Comparison of ENCODE assay signal across 13 mouse cellular contexts in genomic region chr3:146375224-146375657, GRCm38 (mm10). TPM values are rescaled to one million over a fixed set of nuclear protein-coding genes. Genes with fewer than 3 reads are reported as not detected.
DNase-seq lines count a peak whose midpoint lies in the region; ATAC-seq and TF ChIP-seq lines count a peak whose summit lies in the region.
"Had no signal": no experiment of that assay in that cellular context is flagged by ENCODE, and none has a peak within 500 bp of the region (broad histone marks: within the 10 kb centered on the region; RNA-seq: fewer than 3 reads in every experiment).

No protein-coding gene starts in this region.

- peaks cover 33% of the 10 kb centered on the region for H3K4me1 ChIP-seq in hindbrain, embryonic 10.5 days (replicated peaks)
- H3K4me1 ChIP-seq in hindbrain, embryonic 14.5 days (replicated peaks; ENCODE audit: control insufficient read depth, insufficient read depth, low read length) = peaks cover 5% of the 10 kb centered on the region; the same call in 1 of the 2 replicates
- H3K4me1 ChIP-seq in midbrain, embryonic 11.5 days (ENCODE audit: control insufficient read depth, insufficient read depth, low read length) = peaks cover 8% of the 10 kb centered on the region
- no peaks in the 10 kb centered on the region for H3K4me1 ChIP-seq in midbrain, embryonic 14.5 days (ENCODE audit: control insufficient read depth, insufficient read depth, low read length)
- no peaks in the 10 kb centered on the region for H3K4me1 ChIP-seq in forebrain, postnatal 0 days (ENCODE audit: insufficient read depth)
- H3K4me1 ChIP-seq: embryonic facial prominence, embryonic 12.5 days had no signal

- ATAC-seq in hindbrain, embryonic 14.5 days (ENCODE audit: low FRiP score) = no peak; the same call in 1 of the 2 replicates
- ATAC-seq in midbrain, embryonic 11.5 days (ENCODE audit: low FRiP score) = peak; percentile 63
- no peak for ATAC-seq in midbrain, embryonic 14.5 days (ENCODE audit: low FRiP score, low TSS enrichment)
- ATAC-seq in forebrain, postnatal 0 days = peak; percentile 61

- H3K36me3 ChIP-seq in hindbrain, embryonic 10.5 days = no peaks in the 10 kb centered on the region
- H3K36me3 ChIP-seq in hindbrain, embryonic 14.5 days (replicated peaks; ENCODE audit: control insufficient read depth, insufficient read depth) = no peaks in the 10 kb centered on the region
- H3K36me3 ChIP-seq in midbrain, embryonic 11.5 days (ENCODE audit: control insufficient read depth, insufficient read depth, low read length) = no peaks in the 10 kb centered on the region
- H3K36me3 ChIP-seq in midbrain, embryonic 14.5 days (ENCODE audit: control insufficient read depth, insufficient read depth, low read length) = no peaks in the 10 kb centered on the region
- no peaks in the 10 kb centered on the region for H3K36me3 ChIP-seq in forebrain, postnatal 0 days (ENCODE audit: insufficient read depth)
- H3K36me3 ChIP-seq: embryonic facial prominence, embryonic 12.5 days; heart, embryonic 12.5 days had no signal

- H3K27me3 ChIP-seq in hindbrain, embryonic 10.5 days (ENCODE audit: insufficient read depth, poor library complexity, severe bottlenecking) = peaks cover 85% of the 10 kb centered on the region
- peaks cover 32% of the 10 kb centered on the region for H3K27me3 ChIP-seq in hindbrain, embryonic 14.5 days (ENCODE audit: control insufficient read depth, insufficient read depth, low read length)
- H3K27me3 ChIP-seq in midbrain, embryonic 11.5 days (ENCODE audit: control insufficient read depth, insufficient read depth, low read length) = peaks cover 5% of the 10 kb centered on the region; the same call in 1 of the 2 replicates
- H3K27me3 ChIP-seq in midbrain, embryonic 14.5 days (ENCODE audit: control insufficient read depth, insufficient read depth, low read length) = no peaks in the 10 kb centered on the region
- no peaks in the 10 kb centered on the region for H3K27me3 ChIP-seq in forebrain, postnatal 0 days (ENCODE audit: insufficient read depth, low read length)
- H3K27me3 ChIP-seq: embryonic facial prominence, embryonic 12.5 days; heart, embryonic 12.5 days had no signal

- H3K9me3 ChIP-seq in hindbrain, embryonic 10.5 days = no peaks in the 10 kb centered on the region
- H3K9me3 ChIP-seq in hindbrain, embryonic 14.5 days (ENCODE audit: control insufficient read depth, low read length) = no peaks in the 10 kb centered on the region
- no peaks in the 10 kb centered on the region for H3K9me3 ChIP-seq in midbrain, embryonic 11.5 days (ENCODE audit: control insufficient read depth, low read length)
- no peaks in the 10 kb centered on the region for H3K9me3 ChIP-seq in midbrain, embryonic 14.5 days (ENCODE audit: control insufficient read depth, low read length)
- no peaks in the 10 kb centered on the region for H3K9me3 ChIP-seq in forebrain, postnatal 0 days (ENCODE audit: low read length)
- H3K9me3 ChIP-seq: embryonic facial prominence, embryonic 12.5 days; heart, embryonic 12.5 days had no signal

- H3K4me2 ChIP-seq in hindbrain, embryonic 14.5 days (replicated peaks) = no peak overlapping the region
- H3K4me2 ChIP-seq in midbrain, embryonic 11.5 days = no peak overlapping the region
- H3K4me2 ChIP-seq in midbrain, embryonic 14.5 days (ENCODE audit: low read length) = no peak overlapping the region
- H3K4me2 ChIP-seq in forebrain, postnatal 0 days (ENCODE audit: low read depth) = no peak overlapping the region
- H3K4me2 ChIP-seq: embryonic facial prominence, embryonic 12.5 days; heart, embryonic 12.5 days had no signal

- no peak for TF ChIP-seq CTCF in forebrain, postnatal 0 days (IDR thresholded peaks at IDR 0.05; ENCODE audit: low read depth)

- DNase-seq in hindbrain, embryonic 10.5 days (ENCODE audit: low spot score) = peak; percentile 42
- DNase-seq in hindbrain, embryonic 14.5 days (ENCODE audit: low spot score) = no peak
- DNase-seq in midbrain, embryonic 11.5 days (ENCODE audit: low spot score, missing footprints) = no peak
- no peak for DNase-seq in midbrain, embryonic 14.5 days
- no peak for DNase-seq in forebrain, postnatal 0 days
- peak; percentile 83 for DNase-seq in retina, postnatal 1 day
- no peak for DNase-seq in left cerebral cortex, adult 8-10 months (ENCODE audit: low spot score in 2 of 2)
- DNase-seq in yolk sac, embryonic 10.5 days (ENCODE audit: low spot score) = no peak
- DNase-seq: cerebellum, adult 2 months; kidney, postnatal 4 days; lung, postnatal 14 days had no signal

- no peak overlapping the region for H3K27ac ChIP-seq in hindbrain, embryonic 10.5 days
- no peak overlapping the region for H3K27ac ChIP-seq in hindbrain, embryonic 14.5 days
- H3K27ac ChIP-seq in midbrain, embryonic 11.5 days (ENCODE audit: low read depth, low read length) = no peak overlapping the region
- no peak overlapping the region for H3K27ac ChIP-seq in midbrain, embryonic 14.5 days (replicated peaks; ENCODE audit: low read depth, low read length)
- H3K27ac ChIP-seq in forebrain, postnatal 0 days (ENCODE audit: low read depth, low read length) = no peak overlapping the region
- H3K27ac ChIP-seq: embryonic facial prominence, embryonic 12.5 days had no signal

- no peak overlapping the region for H3K4me3 ChIP-seq in hindbrain, embryonic 10.5 days
- no peak overlapping the region for H3K4me3 ChIP-seq in hindbrain, embryonic 14.5 days (replicated peaks; ENCODE audit: low read length)
- no peak overlapping the region for H3K4me3 ChIP-seq in midbrain, embryonic 11.5 days (ENCODE audit: low read depth, low read length)
- no peak overlapping the region for H3K4me3 ChIP-seq in midbrain, embryonic 14.5 days (replicated peaks; ENCODE audit: low read depth, low read length)
- no peak overlapping the region for H3K4me3 ChIP-seq in forebrain, postnatal 0 days (ENCODE audit: low read depth, low read length)
- H3K4me3 ChIP-seq: embryonic facial prominence, embryonic 12.5 days; heart, embryonic 12.5 days had no signal

- 23% methylated on average over 4 of the region's 4 CpGs for WGBS in hindbrain, embryonic 10.5 days
- WGBS in hindbrain, embryonic 14.5 days = 15% methylated on average over 4 of the region's 4 CpGs
- WGBS in midbrain, embryonic 11.5 days = 35% methylated on average over 4 of the region's 4 CpGs
- WGBS in midbrain, embryonic 14.5 days = 24% methylated on average over 4 of the region's 4 CpGs
- 13% methylated on average over 4 of the region's 4 CpGs for WGBS in forebrain, postnatal 0 days

- H3K9ac ChIP-seq in hindbrain, embryonic 14.5 days = no peak overlapping the region
- H3K9ac ChIP-seq in midbrain, embryonic 11.5 days (ENCODE audit: low read length) = no peak overlapping the region
- H3K9ac ChIP-seq in midbrain, embryonic 14.5 days (replicated peaks; ENCODE audit: low read length) = no peak overlapping the region
- H3K9ac ChIP-seq in forebrain, postnatal 0 days = no peak overlapping the region
- H3K9ac ChIP-seq: embryonic facial prominence, embryonic 12.5 days; heart, embryonic 12.5 days had no signal

RNA-seq across cellular contexts. Expression of gene Ssx2ip, which starts 29.2 kb away (rescaled TPM):
- 20.2 and 26.0 TPM in 2 replicates for polyA plus RNA-seq in hindbrain, embryonic 10.5 days (2016; fragmentation: Nextera tagmentation; extraction: Ambion mirVana)
- polyA plus RNA-seq in hindbrain, embryonic 14.5 days (2014; fragmentation: Nextera tagmentation; extraction: Ambion mirVana) = 16.8 and 20.5 TPM in 2 replicates
- 31.0 and 33.5 TPM in 2 replicates for polyA plus RNA-seq in midbrain, embryonic 11.5 days (2014; fragmentation: Nextera tagmentation; extraction: Ambion mirVana)
- 13.1 and 18.9 TPM in 2 replicates for polyA plus RNA-seq in midbrain, embryonic 14.5 days (2014; fragmentation: Nextera tagmentation; extraction: Ambion mirVana)
- total RNA-seq in forebrain, postnatal 0 days (2014; rRNA removed) = 43.2 and 43.5 TPM in 2 replicates
- polyA plus RNA-seq in forebrain, postnatal 0 days (2015; fragmentation: Nextera tagmentation; extraction: Ambion mirVana) = 19.8 and 26.6 TPM in 2 replicates
- 10 to 100 TPM; 81.7 to 96.1 (median 89.0) TPM for total RNA-seq in left cerebral cortex, adult 8-10 months (2022)

Comparison
In these comparisons a context has a peak if more than half of its experiments do, and no peak if none do; other contexts are left out.
1. DNase-seq: peak in hindbrain, embryonic 10.5 days (single experiment) and retina, postnatal 1 day (single experiment); none in hindbrain, embryonic 14.5 days (single experiment), midbrain, embryonic 11.5 days (single experiment), midbrain, embryonic 14.5 days (single experiment), forebrain, postnatal 0 days (single experiment), left cerebral cortex, adult 8-10 months (0 of 2) and yolk sac, embryonic 10.5 days (single experiment).
2. ATAC-seq: peak in midbrain, embryonic 11.5 days (single experiment) and forebrain, postnatal 0 days (single experiment); none in hindbrain, embryonic 14.5 days (single experiment) and midbrain, embryonic 14.5 days (single experiment).